Mouse (Mus musculus): ENCODE results near the gene 7530416G11Rik.

7530416G11Rik gene

DNA sequence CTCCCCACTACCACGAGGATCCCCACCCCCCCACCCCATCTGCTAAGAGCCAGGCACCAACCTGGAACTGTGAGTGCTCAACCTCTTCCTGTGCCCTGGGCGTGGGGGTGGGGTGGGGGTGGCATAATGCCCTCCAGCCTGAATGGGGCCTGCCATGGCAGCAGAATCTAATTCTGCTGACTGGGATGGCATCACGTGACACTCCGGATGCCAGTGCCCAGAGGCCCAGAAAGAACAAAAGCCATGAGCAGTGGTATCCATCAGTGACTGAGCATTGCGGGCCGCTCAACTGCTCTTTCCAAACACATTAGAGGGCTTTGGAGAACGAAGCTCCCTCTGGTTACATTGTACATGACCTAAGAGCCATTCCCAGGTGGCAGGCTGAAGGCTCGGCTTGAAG lies at the start of gene 7530416G11Rik:
TSS of gene 7530416G11Rik (minus strand) at position 101 of the 400 bp plus-strand sequence.
- no peak for DNase-seq (ENCODE audit: low spot score in 2 of 2)

- no peak for DNase-seq (ENCODE audit: low spot score in 2 of 2)
These were observed 43.5 kb upstream of the 7530416G11Rik start for GRCm38 (mm10) chr15:85546500-85546899.

- DNase-seq (ENCODE audit: low spot score in 2 of 2): no peak
These were observed 42.3 kb upstream of the 7530416G11Rik start for GRCm38 (mm10) chr15:85545369-85545768.

DNA sequence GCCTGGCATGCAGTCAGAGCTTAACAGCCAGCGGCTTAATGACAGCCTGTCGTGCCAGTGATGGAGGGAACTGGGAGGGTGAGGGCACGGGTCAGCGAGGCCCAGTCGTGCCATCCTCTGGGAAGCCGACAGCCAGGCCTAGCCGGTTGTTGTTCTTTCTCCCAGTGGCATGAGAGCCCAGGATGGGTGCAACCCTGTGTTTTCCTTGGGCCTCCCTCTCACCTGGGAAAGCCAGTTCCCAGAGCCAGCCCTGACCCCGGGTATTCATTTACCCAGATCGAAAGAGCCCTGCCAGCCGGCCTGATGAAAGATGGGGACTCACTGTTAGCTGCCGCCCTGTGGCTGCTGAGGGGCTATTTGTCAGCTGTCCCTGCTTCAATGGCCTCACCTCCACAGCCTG lies 35.1 kb upstream of the 7530416G11Rik start:
- DNase-seq (ENCODE audit: low spot score in 2 of 2): no peak

DNA sequence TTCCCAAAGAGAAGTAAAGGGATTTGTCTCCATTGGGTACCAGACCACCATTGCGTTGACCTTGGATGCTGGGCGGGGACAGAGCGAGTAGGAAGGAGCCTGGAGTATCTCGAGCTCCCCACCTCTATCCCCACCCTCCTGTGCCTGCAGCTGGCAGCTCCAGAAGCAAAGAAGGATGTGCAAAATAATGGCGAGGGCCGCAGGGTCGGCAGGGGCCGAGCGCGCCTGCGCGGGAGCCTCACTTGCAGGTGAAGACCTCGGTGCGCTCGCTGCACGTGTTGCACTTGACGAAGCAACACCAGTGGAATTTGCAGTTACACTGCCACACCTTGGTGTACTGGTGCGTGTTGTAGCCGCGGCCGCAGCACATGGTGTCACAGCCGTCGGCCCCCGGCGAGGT lies 34.1 kb upstream of the 7530416G11Rik start:
- no peak for DNase-seq (ENCODE audit: low spot score in 2 of 2)

DNA sequence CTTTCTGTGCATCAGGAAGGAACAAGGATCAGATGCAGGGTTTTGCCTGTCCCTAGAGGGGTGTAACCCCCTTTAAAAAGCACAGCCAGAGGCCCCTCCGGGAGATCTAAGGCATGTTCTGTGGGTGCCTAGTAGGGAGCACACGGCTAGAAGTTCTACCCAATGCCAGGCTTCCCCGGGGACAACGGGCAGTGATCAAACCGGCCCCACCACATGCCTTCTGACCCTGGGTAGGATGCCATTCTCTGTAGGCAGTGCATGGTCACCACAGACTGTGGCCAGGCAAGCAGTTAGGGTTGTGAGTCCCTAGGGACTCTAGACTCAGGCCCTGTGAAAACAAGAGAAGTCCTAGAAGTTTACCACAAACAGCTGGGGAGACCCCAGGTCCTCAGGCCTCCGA lies 31.6 kb upstream of the 7530416G11Rik start:
- no peak for DNase-seq (ENCODE audit: low spot score in 2 of 2)

- no peak for DNase-seq (ENCODE audit: low spot score in 2 of 2)
These were observed 31.2 kb upstream of the 7530416G11Rik start for GRCm38 (mm10) chr15:85534215-85534614.

DNA sequence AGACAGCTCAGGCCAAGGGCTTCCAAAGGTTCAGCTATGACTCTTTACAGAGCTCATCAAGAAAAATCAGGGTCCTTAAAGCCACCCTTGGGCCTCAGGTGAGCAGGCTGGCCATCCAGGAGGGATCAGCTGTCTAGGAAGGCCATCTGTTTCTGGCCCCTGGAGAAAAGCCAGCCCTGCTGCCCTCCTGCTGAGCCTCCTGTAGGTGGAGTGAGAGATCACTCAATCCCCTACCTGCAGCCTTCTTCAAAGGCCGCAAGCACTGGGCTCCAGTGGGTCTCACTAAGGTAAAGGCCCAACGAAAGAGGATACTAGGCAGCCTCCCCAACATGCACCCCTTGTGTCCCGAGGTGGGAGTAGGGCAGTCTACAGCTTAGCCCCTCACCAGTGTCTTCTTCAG lies 29.0 kb upstream of the 7530416G11Rik start:
- no peak for DNase-seq (ENCODE audit: low spot score in 2 of 2)

GRCm38 (mm10) chr15:85529911-85530310 lies 26.9 kb upstream of the 7530416G11Rik start:
- no peak for DNase-seq (ENCODE audit: low spot score in 2 of 2)

GRCm38 (mm10) chr15:85524404-85524950 lies 21.4 kb upstream of the 7530416G11Rik start:
- DNase-seq (ENCODE audit: low spot score in 2 of 2): no peak

DNA sequence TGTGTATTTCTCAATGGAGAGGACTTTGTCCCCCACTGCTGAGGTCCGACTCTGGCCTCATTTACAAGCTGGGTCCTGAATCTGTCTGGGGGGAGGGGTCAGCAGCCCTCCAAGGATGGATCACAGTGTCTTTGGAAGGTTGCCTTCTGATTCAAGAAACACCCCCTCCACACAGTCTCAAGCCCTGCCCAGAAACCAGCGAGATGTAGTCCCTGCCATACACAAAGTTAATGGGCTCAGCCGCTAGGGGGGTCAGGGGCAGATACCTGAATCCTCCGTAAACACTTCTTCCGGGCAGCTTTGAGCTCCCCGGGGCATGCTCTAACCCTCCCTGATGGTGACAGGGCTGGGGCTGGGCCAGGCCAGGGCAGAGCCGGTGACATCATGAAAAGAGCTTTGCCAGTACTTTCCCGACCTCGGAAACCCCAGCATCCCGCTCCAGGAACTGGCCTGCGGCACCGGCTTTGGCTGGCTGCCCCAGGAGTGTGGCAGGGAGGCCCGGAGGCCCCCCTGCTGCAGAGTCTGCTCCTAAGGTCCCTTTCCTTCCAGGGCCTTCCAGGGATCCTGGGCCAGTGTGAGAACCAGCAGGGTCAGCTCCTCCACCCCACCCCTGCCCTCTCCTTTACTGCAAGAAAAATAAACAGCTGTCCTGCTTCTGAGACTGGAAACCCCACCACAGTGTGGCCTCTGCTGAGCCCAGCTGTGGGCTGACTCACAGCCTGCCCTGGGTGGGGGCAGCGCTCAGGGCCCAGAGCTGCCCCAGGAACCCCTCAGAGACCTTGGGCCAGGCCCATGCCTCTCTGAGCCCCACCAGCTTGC lies 20.4 kb upstream of the 7530416G11Rik start:
- no peak for DNase-seq (ENCODE audit: low spot score in 2 of 2)

DNA sequence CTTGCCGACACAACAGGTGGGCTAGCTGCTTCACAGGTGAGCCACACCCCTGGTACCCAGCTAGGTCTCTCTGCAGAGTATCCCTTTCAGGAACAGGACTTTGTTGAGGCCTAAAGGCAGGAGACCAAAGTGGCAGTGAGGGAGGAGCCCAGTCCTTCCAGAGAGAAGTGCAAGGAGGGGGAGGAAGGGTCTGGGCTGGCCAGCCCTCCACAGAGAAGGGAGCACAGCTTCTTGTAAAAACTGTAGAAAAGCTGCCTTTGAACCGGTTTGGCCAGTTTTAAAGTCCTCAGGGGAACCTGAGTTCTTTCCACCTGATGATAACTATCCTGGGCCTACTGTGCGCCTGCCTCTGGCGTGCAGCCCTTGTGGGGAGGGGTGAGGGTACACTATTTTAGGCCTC lies 16.4 kb upstream of the 7530416G11Rik start:
- no peak for DNase-seq (ENCODE audit: low spot score in 2 of 2)

GRCm38 (mm10) chr15:85507370-85508014 lies 4.5 kb upstream of the 7530416G11Rik start:
- DNase-seq (ENCODE audit: low spot score in 2 of 2): no peak

DNA sequence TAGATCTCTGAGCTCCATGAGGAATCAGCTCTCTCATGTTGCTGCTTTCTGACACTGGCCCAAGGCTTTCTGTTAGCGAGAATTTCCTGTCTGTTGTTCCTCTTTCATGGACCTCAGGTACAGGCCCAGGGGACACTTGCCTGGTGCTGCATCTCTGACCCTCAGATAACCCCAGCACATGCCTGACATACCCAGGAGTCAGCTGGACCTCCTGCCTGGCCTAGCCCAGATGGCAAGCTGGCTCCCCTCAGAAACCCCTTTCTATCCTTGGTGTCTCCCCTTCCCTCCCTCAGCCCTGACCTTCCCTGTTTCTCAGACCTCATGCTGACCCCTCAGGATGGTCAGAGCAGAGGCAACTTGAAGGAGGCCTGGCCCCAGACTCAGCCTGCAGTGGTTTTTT lies 3.7 kb upstream of the 7530416G11Rik start:
- no peak for DNase-seq (ENCODE audit: low spot score in 2 of 2)

DNA sequence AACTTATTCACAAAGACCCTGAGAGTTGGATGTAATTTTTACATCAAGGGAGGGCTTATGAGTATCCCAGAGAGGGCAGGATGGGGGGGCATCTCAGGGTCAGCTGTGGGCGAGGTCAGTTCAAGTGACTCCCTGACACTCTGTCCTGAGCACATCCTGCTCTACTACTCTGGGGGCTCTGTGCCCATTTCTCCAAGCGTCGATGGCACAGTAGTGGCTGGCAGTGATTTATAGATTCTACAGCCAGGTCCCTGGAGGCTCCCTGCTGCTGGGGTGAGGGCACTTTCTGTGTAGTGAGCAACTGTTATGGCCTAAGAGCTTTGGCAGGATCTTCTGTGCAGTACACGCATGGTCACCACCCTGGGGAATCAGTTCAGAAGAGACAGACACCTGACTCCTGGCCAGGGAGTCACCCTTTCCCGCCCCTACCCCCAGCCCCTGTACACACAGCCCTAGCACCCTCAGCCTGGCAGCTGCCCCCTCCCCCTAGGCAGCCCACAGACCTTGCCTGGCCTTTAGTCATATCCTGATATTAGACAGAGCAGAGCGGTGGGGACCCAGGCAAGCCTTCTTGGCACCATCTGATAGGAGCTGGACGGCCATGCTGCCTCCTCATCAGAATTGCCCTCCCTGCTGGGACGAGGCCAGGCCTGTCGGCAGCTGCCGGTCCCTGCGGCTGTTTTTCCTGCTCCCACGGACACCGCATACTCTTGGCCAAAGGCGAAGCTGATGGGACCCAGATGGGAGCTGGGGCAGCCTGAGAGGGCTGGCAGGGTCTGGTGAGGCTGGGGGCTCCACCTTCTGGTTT lies 2.3 kb upstream of the 7530416G11Rik start:
- peak; percentile 20 to 73 for DNase-seq (ENCODE audit: low spot score in 2 of 2)

- DNase-seq (ENCODE audit: low spot score in 2 of 2): no peak
These were observed 2.8 kb downstream of the 7530416G11Rik start for GRCm38 (mm10) chr15:85500267-85500666.

GRCm38 (mm10) chr15:85497981-85498475 lies 5.0 kb downstream of the 7530416G11Rik start:
- no peak for DNase-seq (ENCODE audit: low spot score in 2 of 2)

- DNase-seq (ENCODE audit: low spot score in 2 of 2): no peak
These were observed 5.5 kb downstream of the 7530416G11Rik start for GRCm38 (mm10) chr15:85497548-85497947.

- no peak for DNase-seq (ENCODE audit: low spot score in 2 of 2)
These were observed 8.8 kb downstream of the 7530416G11Rik start for GRCm38 (mm10) chr15:85494163-85494621.

DNA sequence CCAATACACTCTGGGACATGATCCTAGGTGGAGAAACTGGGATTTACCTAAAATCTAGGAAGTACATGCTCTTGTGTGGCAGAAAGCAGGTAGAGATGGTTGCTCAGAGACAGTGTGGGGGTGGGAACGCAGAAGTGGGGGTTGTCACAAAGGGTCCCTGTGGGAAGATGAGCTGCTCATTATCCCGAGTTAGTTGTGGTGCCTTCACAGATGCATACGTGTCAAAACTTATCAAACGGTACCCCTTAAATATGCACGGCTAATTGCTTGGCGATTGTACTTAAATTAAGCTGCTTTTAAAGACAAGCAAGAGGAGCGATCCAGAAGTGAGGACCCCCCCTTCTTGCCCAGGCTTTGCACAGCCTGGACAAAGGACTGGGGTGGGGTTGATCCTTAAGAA lies 13.3 kb downstream of the 7530416G11Rik start:
- DNase-seq (ENCODE audit: low spot score in 2 of 2): no peak

DNA sequence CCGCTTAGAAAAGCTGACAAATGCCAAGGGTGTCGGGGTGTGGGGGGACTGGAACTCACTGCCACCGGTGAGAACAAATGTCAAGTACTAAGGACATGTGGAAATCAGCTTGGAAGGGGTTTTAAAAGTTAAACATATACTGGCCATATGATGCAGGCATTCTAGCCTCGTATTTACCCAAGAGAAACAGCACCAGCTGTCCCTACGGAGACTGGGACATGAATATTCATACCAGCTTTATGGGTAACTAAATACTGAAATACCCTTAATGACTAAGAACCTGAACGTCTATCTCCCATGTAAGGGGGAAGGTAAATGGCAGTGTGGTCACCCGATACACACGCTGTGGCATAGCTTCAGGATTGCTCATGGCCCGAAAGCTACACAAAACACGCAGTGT lies 14.1 kb downstream of the 7530416G11Rik start:
- no peak for DNase-seq (ENCODE audit: low spot score in 2 of 2)

DNA sequence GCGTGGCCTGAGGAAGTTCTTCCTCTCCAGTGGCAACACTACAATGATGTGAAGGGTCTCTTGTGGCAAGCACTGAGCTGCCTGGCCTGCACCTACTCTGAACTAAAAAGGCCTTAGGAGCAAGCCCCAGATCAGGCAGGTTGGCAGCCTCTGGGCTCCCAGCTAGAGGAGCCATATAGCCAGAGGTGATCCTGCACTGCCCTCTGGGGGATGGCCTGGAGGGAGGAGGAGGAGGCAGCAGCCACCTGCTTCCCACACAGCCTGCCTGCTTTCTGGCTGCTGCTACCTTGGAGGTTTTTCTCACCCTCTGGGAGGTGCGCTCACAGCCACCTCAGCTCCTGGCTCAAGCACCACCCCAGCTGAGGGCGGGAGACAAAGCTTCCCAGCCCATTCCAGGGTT lies 22.4 kb downstream of the 7530416G11Rik start:
- peak in 1 of 2 experiments; percentile 10 for DNase-seq (ENCODE audit: low spot score in 2 of 2)

All from urinary bladder, postnatal 36 days (tissue).